Mouse (Mus musculus) olfactory bulb, adult 2 months (tissue): ENCODE measurements at regions not wholly inside any gene's neighbourhood (a gene's known extent, or its start where the extent isn't known, plus 50 kb on each side); places are given as distances from the start of the nearest gene placed in this dataset.

Experiments
- CTCF ChIP-seq: fragments of 200-500 bp; IDR thresholded peaks from 2 replicates; pipeline ENCODE4 v1.5.1; 2012; ENCODE audit warnings: low read depth, mild to moderate bottlenecking, low read length, moderate library complexity; ENCODE audit not compliant: insufficient read depth
- POLR2A ChIP-seq: fragments of 200-500 bp; IDR thresholded peaks from 2 replicates; pipeline ENCODE4 v1.6.1; 2012; ENCODE audit warnings: mild to moderate bottlenecking, low read depth, low read length, moderate library complexity; ENCODE audit not compliant: insufficient read depth

- TF ChIP-seq POLR2A (no peak), CTCF (no peak)
Observed at GRCm38 (mm10) chr14:72227853-72228252, 263.8 kb downstream of the Gm9195 start.
